Mouse (Mus musculus) neural tube, embryonic 13.5 days (tissue): Measurements from ENCODE around the gene Nmur1. TPM values are rescaled to one million over a fixed set of nuclear protein-coding genes. Genes with fewer than 3 reads are reported as not detected.
"Not testable (repeated sequence)": the region's sequence is repeated elsewhere in the genome, so short reads cannot be mapped to it uniquely, and the experiment has no call there.

ENCODE experiments used
- ATAC-seq: fragments of 200-750 bp; cut with Nextera tagmentation; 2 replicates; pipeline ENCODE4 v1.8.0; 2017; ENCODE audit warnings: low read depth, mild to moderate bottlenecking, moderate TSS enrichment, moderate library complexity
- H3K27ac ChIP-seq: fragments of 300-500 bp; sonication (generic); replicated peaks from 2 replicates; pipeline ENCODE4 v1.5.1; 2015; ENCODE audit warnings: moderate library complexity, mild to moderate bottlenecking, inconsistent platforms
- H3K27me3 ChIP-seq: fragments of 300-500 bp; sonication (generic); 2 replicates; pipeline ENCODE4 v1.6.1; 2015; ENCODE audit warnings: mild to moderate bottlenecking, inconsistent platforms
- H3K36me3 ChIP-seq: fragments of 300-500 bp; sonication (generic); 2 replicates; pipeline ENCODE4 v1.6.1; 2015; ENCODE audit warnings: mild to moderate bottlenecking, inconsistent platforms
- H3K4me1 ChIP-seq: fragments of 300-500 bp; sonication (generic); replicated peaks from 2 replicates; pipeline ENCODE4 v1.6.1; 2015; ENCODE audit warnings: inconsistent platforms
- H3K4me2 ChIP-seq: fragments of 300-500 bp; sonication (generic); 2 replicates; pipeline ENCODE4 v1.6.1; 2015; ENCODE audit warnings: inconsistent platforms, mild to moderate bottlenecking, moderate library complexity
- H3K4me3 ChIP-seq: fragments of 300-500 bp; sonication (generic); 2 replicates; pipeline ENCODE4 v1.5.1; 2015; ENCODE audit warnings: mild to moderate bottlenecking, inconsistent platforms
- H3K9ac ChIP-seq: fragments of 300-500 bp; sonication (generic); 2 replicates; pipeline ENCODE4 v1.6.1; 2015; ENCODE audit warnings: moderate library complexity, mild to moderate bottlenecking, inconsistent platforms
- H3K9me3 ChIP-seq: fragments of 300-500 bp; sonication (generic); 2 replicates; pipeline ENCODE4 v1.6.1; 2016; ENCODE audit warnings: inconsistent platforms
- WGBS: fragments of 180-500 bp; shearing (Covaris S2); methylation state at CpG from one replicate; pipeline ENCODE4 v1.1.7; 2015; 5-methylcytosine and 5-hydroxymethylcytosine counted together
- polyA plus RNA-seq: library from polyadenylated mRNA; unstranded; fragments of >200 nt; fragmentation: Nextera tagmentation; extraction: Ambion mirVana; gene quantifications from 2 replicates; pipeline ENCODE4 v1.2.1, GENCODE M21; 2015

Nmur1 gene
- polyA plus RNA-seq: 0.49 TPM in 1 of 2 replicates, not detected in the other

DNA sequence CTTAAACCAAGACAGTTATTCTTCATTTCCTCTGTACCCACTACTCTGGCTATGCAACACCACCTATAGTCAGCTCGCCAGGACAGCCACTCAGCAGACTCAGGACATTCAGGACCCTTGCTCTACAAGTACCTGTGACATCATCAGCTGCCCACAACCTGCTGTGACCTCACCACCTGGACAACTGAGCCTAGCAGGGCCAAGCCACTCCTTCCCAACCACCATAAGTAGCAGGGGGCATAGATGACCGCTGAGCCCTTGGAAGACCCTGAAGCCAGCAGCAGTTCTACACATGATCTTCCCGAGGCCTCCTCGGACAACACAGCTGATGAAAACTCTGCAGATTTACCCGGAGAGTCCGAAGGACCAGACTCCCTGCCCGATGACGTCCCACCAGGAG is at the start of gene Nmur1, which contains the start of gene Tex44:
Nmur1 (minus strand) TSS at position 101 of the 400 bp plus-strand sequence.
Tex44 (plus strand) TSS at position 202 of the 400 bp plus-strand sequence.
- 94% methylated on average over 8 of the region's 8 CpGs for WGBS
- H3K4me2 ChIP-seq: no peak within 1 kb of the TSS
- 0 out of 2 replicates have a peak within 1 kb of the TSS, but pooled peaks have one; percentile 34 for H3K9ac ChIP-seq
- no peak for ATAC-seq
- peaks cover 18% of the 10 kb centered on the region for H3K4me1 ChIP-seq
- no peaks in the 10 kb centered on the region for H3K27me3 ChIP-seq
- H3K27ac ChIP-seq: peak within 1 kb of the TSS; percentile 71
- H3K4me3 ChIP-seq: no peak within 1 kb of the TSS
- no peaks in the 10 kb centered on the region for H3K36me3 ChIP-seq
- no peaks in the 10 kb centered on the region for H3K9me3 ChIP-seq

GRCm38 (mm10) chr1:86473109-86473760 is 47.2 kb upstream of the Nmur1 start:
- WGBS: 94% methylated on average over 18 of the region's 18 CpGs
- Histone ChIP-seq H3K36me3 (no peaks in the 10 kb centered on the region), H3K4me2 (no peak overlapping the region), H3K4me1 (peaks cover 16% of the 10 kb centered on the region), H3K9ac (no peak overlapping the region), H3K27ac (peak overlapping the region; percentile 68; the same call in 1 of the 2 replicates), H3K9me3 (no peaks in the 10 kb centered on the region), H3K27me3 (no peaks in the 10 kb centered on the region), H3K4me3 (no peak overlapping the region)
- ATAC-seq: no peak

GRCm38 (mm10) chr1:86472197-86472952 is 46.3 kb upstream of the Nmur1 start:
- Histone ChIP-seq H3K4me2 (peak overlapping the region; percentile 42), H3K4me1 (peaks cover 16% of the 10 kb centered on the region), H3K9ac (peak overlapping the region; percentile 60), H3K27me3 (no peaks in the 10 kb centered on the region), H3K9me3 (no peaks in the 10 kb centered on the region), H3K4me3 (peak overlapping the region; percentile 2; the same call in 1 of the 2 replicates), H3K27ac (peak overlapping the region; percentile 68), H3K36me3 (no peaks in the 10 kb centered on the region)
- 21% methylated on average over 31 of the region's 31 CpGs for WGBS
- peak; percentile 48 for ATAC-seq

DNA sequence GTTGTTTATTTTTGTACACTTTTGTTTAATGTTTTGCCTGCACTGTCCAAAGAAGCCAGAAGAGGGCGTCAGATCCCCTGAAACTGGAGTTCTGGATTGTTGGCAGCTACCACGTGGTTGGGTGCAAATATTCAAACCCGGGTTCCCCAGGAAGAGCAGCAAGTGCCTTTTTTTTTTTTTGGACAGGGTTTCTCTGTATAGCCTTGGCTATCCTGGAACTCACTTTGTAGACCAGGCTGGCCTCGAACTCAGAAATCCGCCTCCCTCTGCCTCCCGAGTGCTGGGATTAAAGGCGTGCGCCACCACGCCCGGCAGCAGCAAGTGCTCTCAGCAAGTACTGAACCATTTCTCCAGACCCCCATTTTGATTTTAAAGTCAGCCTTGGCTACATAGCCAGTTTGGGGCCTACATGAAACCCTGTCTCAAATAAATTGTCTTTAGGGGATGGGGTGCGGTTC is 45.5 kb upstream of the Nmur1 start:
- not testable (repeated sequence) for H3K9me3 ChIP-seq, H3K36me3 ChIP-seq, H3K4me3 ChIP-seq, ATAC-seq, H3K9ac ChIP-seq, H3K27me3 ChIP-seq
- Histone ChIP-seq H3K4me2 (peak overlapping the region; percentile 42; the same call in 1 of the 2 replicates), H3K4me1 (peaks cover 16% of the 10 kb centered on the region), H3K27ac (peak overlapping the region; percentile 68; the same call in 1 of the 2 replicates)
- WGBS: 70% methylated on average over 11 of the region's 11 CpGs

- WGBS: 79% methylated on average over 12 of the region's 12 CpGs
- Histone ChIP-seq H3K9me3 (no peaks in the 10 kb centered on the region), H3K4me3 (no peak overlapping the region), H3K4me2 (no peak overlapping the region), H3K4me1 (peaks cover 16% of the 10 kb centered on the region), H3K9ac (no peak overlapping the region), H3K27me3 (no peaks in the 10 kb centered on the region), H3K27ac (0 out of 2 replicates have a peak overlapping the region, but pooled peaks have one; percentile 28), H3K36me3 (no peaks in the 10 kb centered on the region)
- ATAC-seq: no peak; the same call in 1 of the 2 replicates
Observed at GRCm38 (mm10) chr1:86470519-86471181, 44.6 kb upstream of the Nmur1 start.

- Histone ChIP-seq H3K4me2 (no peak overlapping the region), H3K4me1 (peaks cover 18% of the 10 kb centered on the region), H3K27ac (no peak overlapping the region), H3K27me3 (no peaks in the 10 kb centered on the region), H3K36me3 (no peaks in the 10 kb centered on the region), H3K9ac (no peak overlapping the region), H3K9me3 (no peaks in the 10 kb centered on the region), H3K4me3 (no peak overlapping the region)
- WGBS: 98% methylated on average over 4 of the region's 4 CpGs
- no peak for ATAC-seq
Observed at GRCm38 (mm10) chr1:86469876-86470275, 43.8 kb upstream of the Nmur1 start.

DNA sequence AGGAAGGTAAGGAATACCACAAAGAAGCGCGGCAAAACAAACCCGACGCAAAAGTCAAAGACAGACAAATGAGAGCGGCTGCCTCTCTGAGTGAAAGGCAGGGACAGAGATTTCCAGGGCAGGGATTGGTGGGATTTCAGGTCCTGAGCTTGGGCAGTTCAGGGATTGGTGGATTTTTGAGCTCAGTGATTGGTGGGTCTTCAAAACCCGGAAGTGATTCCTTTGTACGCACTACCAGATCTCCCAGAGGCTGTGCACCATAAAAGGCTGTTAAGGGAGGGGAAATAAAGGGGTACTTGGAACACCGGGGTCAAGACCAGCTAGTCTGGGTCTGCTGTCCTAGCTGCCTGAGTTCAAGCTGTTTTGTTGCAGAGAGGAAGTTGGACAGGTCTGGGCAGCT is 41.4 kb upstream of the Nmur1 start:
- no peak overlapping the region for H3K27ac ChIP-seq
- no peak for ATAC-seq
- no peak overlapping the region for H3K9ac ChIP-seq
- no peak overlapping the region for H3K4me2 ChIP-seq
- no peaks in the 10 kb centered on the region for H3K36me3 ChIP-seq
- no peaks in the 10 kb centered on the region for H3K9me3 ChIP-seq
- WGBS: 85% methylated on average over 8 of the region's 8 CpGs
- peaks cover 20% of the 10 kb centered on the region for H3K4me1 ChIP-seq
- no peaks in the 10 kb centered on the region for H3K27me3 ChIP-seq
- H3K4me3 ChIP-seq: no peak overlapping the region

- Histone ChIP-seq H3K4me1 (0 out of 2 replicates have a peak, but pooled peaks cover 8% of the 10 kb centered on the region), H3K9me3 (no peaks in the 10 kb centered on the region), H3K27me3 (no peaks in the 10 kb centered on the region), H3K27ac (peak overlapping the region; percentile 80), H3K4me3 (no peak overlapping the region), H3K9ac (no peak overlapping the region), H3K36me3 (no peaks in the 10 kb centered on the region), H3K4me2 (no peak overlapping the region)
- WGBS: 42% methylated on average over 4 of the region's 4 CpGs
- no peak for ATAC-seq
Observed at GRCm38 (mm10) chr1:86464875-86465224, 38.8 kb upstream of the Nmur1 start.

GRCm38 (mm10) chr1:86464223-86464874 is 38.3 kb upstream of the Nmur1 start:
- H3K9ac ChIP-seq: no peak overlapping the region
- WGBS: 26% methylated on average over 9 of the region's 9 CpGs
- no peak for ATAC-seq

GRCm38 (mm10) chr1:86459371-86459770 is 33.3 kb upstream of the Nmur1 start:
- Histone ChIP-seq H3K9me3 (no peaks in the 10 kb centered on the region), H3K27ac (no peak overlapping the region), H3K4me3 (no peak overlapping the region), H3K4me2 (no peak overlapping the region), H3K9ac (no peak overlapping the region), H3K36me3 (no peaks in the 10 kb centered on the region), H3K27me3 (no peaks in the 10 kb centered on the region), H3K4me1 (0 out of 2 replicates have a peak, but pooled peaks cover 3% of the 10 kb centered on the region)
- WGBS: 87% methylated on average over 4 of the region's 4 CpGs
- ATAC-seq: no peak

More at GRCm38 (mm10) chr1:86464223-86464874, 38.3 kb upstream of the Nmur1 start:
- Histone ChIP-seq H3K27me3 (no peaks in the 10 kb centered on the region), H3K9me3 (no peaks in the 10 kb centered on the region), H3K36me3 (no peaks in the 10 kb centered on the region), H3K4me3 (no peak overlapping the region), H3K4me1 (0 out of 2 replicates have a peak, but pooled peaks cover 8% of the 10 kb centered on the region), H3K27ac (peak overlapping the region; percentile 80), H3K4me2 (no peak overlapping the region)

- no peak for ATAC-seq
- Histone ChIP-seq H3K4me3 (no peak overlapping the region), H3K27me3 (no peaks in the 10 kb centered on the region), H3K9ac (no peak overlapping the region), H3K27ac (no peak overlapping the region), H3K36me3 (no peaks in the 10 kb centered on the region), H3K9me3 (no peaks in the 10 kb centered on the region), H3K4me1 (no peaks in the 10 kb centered on the region), H3K4me2 (no peak overlapping the region)
- WGBS: 62% methylated on average over 13 of the region's 13 CpGs
Observed at GRCm38 (mm10) chr1:86456892-86457581, 31.0 kb upstream of the Nmur1 start.
